Mouse (Mus musculus): ENCODE measurements around the gene Vip.

DNA sequence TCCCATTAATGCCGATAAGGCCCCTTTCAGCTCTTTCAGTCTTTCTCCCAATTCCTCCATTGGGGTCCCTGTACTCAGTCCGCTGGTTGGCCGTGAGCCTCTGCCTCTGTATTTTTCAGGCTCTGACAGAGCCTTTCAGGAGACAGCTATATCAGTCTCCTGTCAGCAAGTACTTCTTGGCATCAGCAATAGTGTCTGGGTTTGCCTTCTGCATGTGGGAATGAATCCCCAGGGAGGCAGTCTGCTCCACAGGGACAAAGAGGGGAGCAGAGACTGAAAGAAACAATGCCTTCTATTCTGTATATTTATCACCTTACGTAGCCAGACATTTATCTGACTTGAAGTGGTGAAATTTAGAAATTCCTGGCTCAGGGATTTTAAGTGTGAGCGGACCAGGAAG, 12.8 kb upstream of the Vip start:
- TF ChIP-seq CTCF (IDR thresholded peaks at IDR 0.05; ENCODE audit: extremely low read depth, insufficient read depth, insufficient read length, insufficient replicate concordance) (no peak), POLR2A (IDR thresholded peaks at IDR 0.05; ENCODE audit: low read depth, low read length) (no peak)
